Mouse (Mus musculus) MEL (cell line): ENCODE data around the gene Pde1c. TPM values are rescaled to one million over a fixed set of nuclear protein-coding genes. Genes with fewer than 3 reads are reported as not detected.

Experiments
- DNase-seq: peaks from one replicate; pipeline ENCODE4 v3.0.0; 2011; ENCODE audit warnings: low read depth, low spot score
- H3K27ac ChIP-seq: 2 replicates; pipeline ENCODE4 v1.5.1; 2012; ENCODE audit warnings: low read depth, mild to moderate bottlenecking, control low read depth, low read length, moderate library complexity; ENCODE audit not compliant: control insufficient read depth
- H3K27me3 ChIP-seq, 2 experiments: fragments of 150-350 bp in 1 of 2; sonication (generic) in 1 of 2; 2 replicates each; pipeline ENCODE4 v1.6.1; 2012; ENCODE audit warnings: low read length in 2 of 2, mild to moderate bottlenecking in 2 of 2, improper control_type of control experiment in 1 of 2, moderate library complexity in 1 of 2; ENCODE audit not compliant: insufficient read depth in 2 of 2, control insufficient read depth in 1 of 2
- H3K36me3 ChIP-seq, 2 experiments: 2 replicates each; pipeline ENCODE4 v1.6.1; 2012 to 2014; ENCODE audit warnings: low read length in 2 of 2, improper control_type of control experiment in 1 of 2, inconsistent platforms in 1 of 2, mild to moderate bottlenecking in 1 of 2; ENCODE audit not compliant: insufficient read depth in 2 of 2, control insufficient read depth in 1 of 2
- H3K4me1 ChIP-seq, 2 experiments: fragments of 150-350 bp in 1 of 2; sonication (generic) in 1 of 2; 2 replicates each; pipeline ENCODE4 v1.6.1; 2012; ENCODE audit warnings: low read length in 2 of 2, improper control_type of control experiment in 1 of 2, mild to moderate bottlenecking in 1 of 2; ENCODE audit not compliant: insufficient read depth in 2 of 2, control insufficient read depth in 1 of 2
- H3K4me3 ChIP-seq, 2 experiments: fragments of 150-350 bp in 1 of 2; sonication (generic) in 1 of 2; 2 replicates each; pipeline ENCODE4 v1.5.1; 2012; ENCODE audit warnings: low read depth in 2 of 2, low read length in 2 of 2, mild to moderate bottlenecking in 2 of 2, moderate library complexity in 2 of 2, control low read depth in 1 of 2, improper control_type of control experiment in 1 of 2; ENCODE audit not compliant: control insufficient read depth in 1 of 2, insufficient read depth in 1 of 2
- H3K79me2 ChIP-seq: 2 replicates; pipeline ENCODE4 v1.6.1; 2012; ENCODE audit warnings: mild to moderate bottlenecking, low read length, moderate library complexity; ENCODE audit not compliant: control insufficient read depth, poor library complexity, insufficient read depth
- H3K9ac ChIP-seq: 2 replicates; pipeline ENCODE4 v1.6.1; 2012; ENCODE audit warnings: low read depth, mild to moderate bottlenecking, control low read depth, low read length, moderate library complexity; ENCODE audit not compliant: control insufficient read depth, poor library complexity, severe bottlenecking
- H3K9me3 ChIP-seq: fragments of 150-350 bp; sonication (generic); replicated peaks from 2 replicates; pipeline ENCODE4 v1.6.1; 2012; ENCODE audit warnings: mild to moderate bottlenecking, low read length, improper control_type of control experiment, moderate library complexity; ENCODE audit not compliant: insufficient read depth
- CHD2 ChIP-seq: IDR thresholded peaks from 2 replicates; pipeline ENCODE4 v1.6.1; 2011; ENCODE audit warnings: low read length, improper control_type of control experiment
- E2F4 ChIP-seq: IDR thresholded peaks from 2 replicates; pipeline ENCODE4 v1.6.1; 2011; ENCODE audit warnings: low read depth, low read length, improper control_type of control experiment, borderline replicate concordance
- EP300 ChIP-seq, 2 experiments: IDR thresholded peaks; 2 replicates each; pipeline ENCODE4 v1.6.1; 2011; ENCODE audit warnings: improper control_type of control experiment in 2 of 2, low read length in 2 of 2, low read depth in 1 of 2, mild to moderate bottlenecking in 1 of 2
- ETS1 ChIP-seq: IDR thresholded peaks from 2 replicates; pipeline ENCODE4 v1.6.1; 2012; ENCODE audit warnings: low read depth, mild to moderate bottlenecking, inconsistent platforms, low read length, improper control_type of control experiment, moderate library complexity
- HCFC1 ChIP-seq: IDR thresholded peaks from 2 replicates; pipeline ENCODE4 v1.6.1; 2012; ENCODE audit warnings: low read depth, mild to moderate bottlenecking, inconsistent platforms, low read length, improper control_type of control experiment, moderate library complexity
- JUND ChIP-seq: IDR thresholded peaks from 2 replicates; pipeline ENCODE4 v1.6.1; 2011; ENCODE audit warnings: low read depth, mild to moderate bottlenecking, improper control_type of control experiment, low read length
- MAZ ChIP-seq: IDR thresholded peaks from 2 replicates; pipeline ENCODE4 v1.6.1; 2012; ENCODE audit warnings: low read depth, mild to moderate bottlenecking, inconsistent platforms, low read length, improper control_type of control experiment
- MEF2A ChIP-seq: IDR thresholded peaks from 2 replicates; pipeline ENCODE4 v1.6.1; 2014; ENCODE audit warnings: low read depth, mild to moderate bottlenecking, inconsistent platforms, low read length, improper control_type of control experiment; ENCODE audit not compliant: poor library complexity, insufficient replicate concordance, severe bottlenecking; ENCODE audit errors: extremely low read depth
- MYB ChIP-seq: IDR thresholded peaks from 2 replicates; pipeline ENCODE4 v1.6.1; 2011; ENCODE audit warnings: mild to moderate bottlenecking, low read depth, low read length, improper control_type of control experiment
- NRF1 ChIP-seq: IDR thresholded peaks from 2 replicates; pipeline ENCODE4 v1.6.1; 2014; ENCODE audit warnings: low read depth, mild to moderate bottlenecking, inconsistent platforms, low read length, improper control_type of control experiment, moderate library complexity; ENCODE audit not compliant: poor library complexity, insufficient read depth, severe bottlenecking
- POLR2AphosphoS5 ChIP-seq: IDR thresholded peaks from 2 replicates; pipeline ENCODE4 v1.6.1; 2012; ENCODE audit warnings: low read depth, borderline replicate concordance, mild to moderate bottlenecking, inconsistent platforms, low read length, moderate library complexity, mixed read lengths
- RAD21 ChIP-seq: IDR thresholded peaks from 2 replicates; pipeline ENCODE4 v1.6.1; 2011; ENCODE audit warnings: mild to moderate bottlenecking, low read depth, low read length, improper control_type of control experiment
- SIN3A ChIP-seq: IDR thresholded peaks from 2 replicates; pipeline ENCODE4 v1.6.1; 2012; ENCODE audit warnings: low read length, improper control_type of control experiment, inconsistent platforms
- SMC3 ChIP-seq: IDR thresholded peaks from 2 replicates; pipeline ENCODE4 v1.6.1; 2011; ENCODE audit warnings: low read depth, low read length, improper control_type of control experiment
- TAL1 ChIP-seq: IDR thresholded peaks from 2 replicates; pipeline ENCODE4 v1.6.1; 2012; ENCODE audit warnings: mild to moderate bottlenecking, inconsistent platforms, low read length, moderate library complexity, mixed read lengths
- ZC3H11A ChIP-seq: IDR thresholded peaks from 2 replicates; pipeline ENCODE4 v1.6.1; 2012; ENCODE audit warnings: low read depth, mild to moderate bottlenecking, inconsistent platforms, low read length, improper control_type of control experiment
- ZKSCAN1 ChIP-seq: IDR thresholded peaks from 2 replicates; pipeline ENCODE4 v1.6.1; 2012; ENCODE audit warnings: low read depth, mild to moderate bottlenecking, inconsistent platforms, low read length, improper control_type of control experiment, moderate library complexity
- ZMIZ1 ChIP-seq: IDR thresholded peaks from 2 replicates; pipeline ENCODE4 v1.6.1; 2012; ENCODE audit warnings: low read depth, mild to moderate bottlenecking, inconsistent platforms, low read length, improper control_type of control experiment, moderate library complexity
- polyA plus RNA-seq, 2 experiments: library from polyadenylated mRNA; stranded (reverse) in 1 of 2; unstranded in 1 of 2; fragments of >175 nt in 1 of 2; fragments of >200 nt in 1 of 2; gene quantifications; 2 replicates each; pipeline versions ENCODE4 v1.2.1 to v1.2.4; 2012; ENCODE audit warnings: low replicate concordance in 2 of 2, low read depth in 1 of 2; ENCODE audit not compliant: insufficient read length in 2 of 2, insufficient read depth in 1 of 2, missing spikeins in 1 of 2
- total RNA-seq: library from RNA; depleted of rRNA; stranded (reverse); fragments of 300-350 nt; gene quantifications from 2 replicates; pipeline ENCODE4 v1.2.3, GENCODE M21; 2012

The Pde1c gene
- total and polyA plus RNA-seq, 3 experiments, result not detected

GRCm38 (mm10) chr6:56292176-56292575 lies 276.7 kb downstream of the Pde1c start:
- Histone ChIP-seq H3K36me3 (no peaks in the 10 kb centered on the region), H3K4me1 (no peaks in the 10 kb centered on the region), H3K27me3 (no peaks in the 10 kb centered on the region), H3K79me2 (no peaks in the 10 kb centered on the region), H3K4me3 (no peak overlapping the region), H3K9ac (no peak overlapping the region), H3K27ac (no peak overlapping the region), H3K9me3 (no peaks in the 10 kb centered on the region)
- no peak for DNase-seq
- TF ChIP-seq NRF1 (no peak), POLR2AphosphoS5 (no peak), HCFC1 (no peak), MAZ (no peak), E2F4 (no peak), ZKSCAN1 (no peak), MEF2A (no peak), TAL1 (no peak), RAD21 (no peak), SMC3 (no peak), CHD2 (no peak), ZC3H11A (no peak), ETS1 (no peak), SIN3A (no peak), MYB (no peak), ZMIZ1 (no peak), JUND (no peak), EP300 (IDR thresholded peaks at IDR 0.05; ENCODE audit: low read depth in 1 of 2, low read length in 2 of 2) (no peak)

GRCm38 (mm10) chr6:56289307-56289706 lies 279.6 kb downstream of the Pde1c start:
- TF ChIP-seq ZC3H11A, result no peak
- H3K9ac ChIP-seq, result no peak overlapping the region
- no peaks in the 10 kb centered on the region for H3K4me1 ChIP-seq
- no peaks in the 10 kb centered on the region for H3K79me2 ChIP-seq
- no peak overlapping the region for H3K4me3 ChIP-seq
- no peak overlapping the region for H3K27ac ChIP-seq
- H3K27me3 ChIP-seq, result no peaks in the 10 kb centered on the region
- no peaks in the 10 kb centered on the region for H3K36me3 ChIP-seq
- no peak for DNase-seq
- H3K9me3 ChIP-seq, result no peaks in the 10 kb centered on the region
